Mouse (Mus musculus) forebrain, embryonic 13.5 days (tissue): ENCODE results near the gene 1700025C18Rik. TPM values are rescaled to one million over a fixed set of nuclear protein-coding genes. Genes with fewer than 3 reads are reported as not detected.

Experiments
- ATAC-seq: fragments of 200-750 bp; cut with Nextera tagmentation; 2 replicates; pipeline ENCODE4 v1.8.0; 2017
- H3K27ac ChIP-seq: fragments of 300-500 bp; sonication (generic); 2 replicates; pipeline ENCODE4 v1.5.1; 2015; ENCODE audit warnings: inconsistent platforms, mild to moderate bottlenecking, moderate library complexity
- H3K27me3 ChIP-seq: fragments of 300-500 bp; sonication (generic); 2 replicates; pipeline ENCODE4 v1.6.1; 2015; ENCODE audit warnings: mild to moderate bottlenecking, inconsistent platforms
- H3K36me3 ChIP-seq: fragments of 300-500 bp; sonication (generic); 2 replicates; pipeline ENCODE4 v1.6.1; 2015; ENCODE audit warnings: mild to moderate bottlenecking, inconsistent platforms; ENCODE audit not compliant: poor library complexity, severe bottlenecking
- H3K4me1 ChIP-seq: fragments of 300-500 bp; sonication (generic); 2 replicates; pipeline ENCODE4 v1.6.1; 2015; ENCODE audit warnings: inconsistent platforms
- H3K4me2 ChIP-seq: fragments of 300-500 bp; sonication (generic); 2 replicates; pipeline ENCODE4 v1.6.1; 2015; ENCODE audit warnings: inconsistent platforms, mild to moderate bottlenecking, moderate library complexity
- H3K4me3 ChIP-seq: fragments of 300-500 bp; sonication (generic); 2 replicates; pipeline ENCODE4 v1.5.1; 2015; ENCODE audit warnings: mild to moderate bottlenecking, inconsistent platforms
- H3K9ac ChIP-seq: fragments of 300-500 bp; sonication (generic); 2 replicates; pipeline ENCODE4 v1.6.1; 2015; ENCODE audit warnings: mild to moderate bottlenecking, inconsistent platforms
- H3K9me3 ChIP-seq: fragments of 300-500 bp; sonication (generic); replicated peaks from 2 replicates; pipeline ENCODE4 v1.6.1; 2016; ENCODE audit warnings: inconsistent platforms
- WGBS: fragments of 180-500 bp; shearing (Covaris S2); methylation state at CpG from one replicate; pipeline ENCODE4 v1.1.7; 2015; 5-methylcytosine and 5-hydroxymethylcytosine counted together
- polyA plus RNA-seq: library from polyadenylated mRNA; unstranded; fragments of >200 nt; fragmentation: Nextera tagmentation; extraction: Ambion mirVana; gene quantifications from 2 replicates; pipeline ENCODE4 v1.2.1, GENCODE M21; 2015

Gene 1700025C18Rik
- not detected in 2 replicates for polyA plus RNA-seq

- Histone ChIP-seq H3K27me3 (peaks cover 4% of the 10 kb centered on the region; the same call in 1 of the 2 replicates), H3K36me3 (no peaks in the 10 kb centered on the region), H3K4me2 (no peak within 1 kb of the TSS), H3K9me3 (no peaks in the 10 kb centered on the region), H3K4me3 (no peak within 1 kb of the TSS), H3K4me1 (peaks cover 34% of the 10 kb centered on the region), H3K27ac (no peak within 1 kb of the TSS), H3K9ac (no peak within 1 kb of the TSS)
- 83% methylated on average over 2 of the region's 2 CpGs for WGBS
- ATAC-seq, result no peak
Observed at GRCm38 (mm10) chr2:165090650-165091049, at the start of gene 1700025C18Rik. 1700025C18Rik (minus strand) TSS chr2:165090750.

GRCm38 (mm10) chr2:165136049-165136448, 45.5 kb upstream of the 1700025C18Rik start:
- WGBS, result under 1% methylated on average over 16 of the region's 16 CpGs
- peak; percentile 76 for ATAC-seq
- Histone ChIP-seq H3K4me1 (peaks cover 84% of the 10 kb centered on the region), H3K36me3 (no peaks in the 10 kb centered on the region), H3K4me2 (peak overlapping the region; percentile 30), H3K4me3 (no peak overlapping the region), H3K9me3 (no peaks in the 10 kb centered on the region), H3K9ac (peak overlapping the region; percentile 58), H3K27ac (peak overlapping the region; percentile 95), H3K27me3 (no peaks in the 10 kb centered on the region)

GRCm38 (mm10) chr2:165133566-165133965, 43.0 kb upstream of the 1700025C18Rik start:
- WGBS, result 2% methylated on average over 15 of the region's 15 CpGs
- Histone ChIP-seq H3K9ac (peak overlapping the region; percentile 53), H3K4me2 (peak overlapping the region; percentile 32), H3K4me3 (no peak overlapping the region), H3K4me1 (peaks cover 79% of the 10 kb centered on the region), H3K27me3 (no peaks in the 10 kb centered on the region), H3K9me3 (no peaks in the 10 kb centered on the region), H3K27ac (peak overlapping the region; percentile 95), H3K36me3 (no peaks in the 10 kb centered on the region)
- peak; percentile 41; the same call in 1 of the 2 replicates for ATAC-seq

GRCm38 (mm10) chr2:165131428-165131827, 40.9 kb upstream of the 1700025C18Rik start:
- Histone ChIP-seq H3K9ac (no peak overlapping the region), H3K4me3 (no peak overlapping the region), H3K4me2 (no peak overlapping the region), H3K4me1 (peaks cover 76% of the 10 kb centered on the region), H3K27me3 (no peaks in the 10 kb centered on the region), H3K9me3 (no peaks in the 10 kb centered on the region), H3K27ac (no peak overlapping the region), H3K36me3 (no peaks in the 10 kb centered on the region)
- 32% methylated on average over 12 of the region's 12 CpGs for WGBS
- ATAC-seq, result no peak

- H3K9me3 ChIP-seq, result no peaks in the 10 kb centered on the region
- no peak overlapping the region for H3K27ac ChIP-seq
- no peak overlapping the region for H3K4me3 ChIP-seq
- H3K36me3 ChIP-seq, result no peaks in the 10 kb centered on the region
- H3K27me3 ChIP-seq, result 0 out of 2 replicates have a peak, but pooled peaks cover 4% of the 10 kb centered on the region
- WGBS, result 36% methylated on average over 4 of the region's 4 CpGs
- no peak overlapping the region for H3K4me2 ChIP-seq
- no peak for ATAC-seq
- peaks cover 56% of the 10 kb centered on the region for H3K4me1 ChIP-seq
- no peak overlapping the region for H3K9ac ChIP-seq
Observed at GRCm38 (mm10) chr2:165129189-165129588, 38.6 kb upstream of the 1700025C18Rik start.

- Histone ChIP-seq H3K36me3 (peaks cover 9% of the 10 kb centered on the region; the same call in 1 of the 2 replicates), H3K4me1 (peaks cover 40% of the 10 kb centered on the region), H3K4me3 (no peak overlapping the region), H3K9me3 (no peaks in the 10 kb centered on the region), H3K27ac (peak overlapping the region; percentile 66), H3K4me2 (no peak overlapping the region), H3K9ac (0 out of 2 replicates have a peak overlapping the region, but pooled peaks have one; percentile 21), H3K27me3 (0 out of 2 replicates have a peak, but pooled peaks cover 4% of the 10 kb centered on the region)
- ATAC-seq, result peak; percentile 33; the same call in 1 of the 2 replicates
- 13% methylated on average over 10 of the region's 10 CpGs for WGBS
Observed at GRCm38 (mm10) chr2:165126896-165127562, 36.5 kb upstream of the 1700025C18Rik start.

- no peak overlapping the region for H3K27ac ChIP-seq
Observed at GRCm38 (mm10) chr2:165121206-165121840, 30.8 kb upstream of the 1700025C18Rik start.

GRCm38 (mm10) chr2:165120765-165121164, 30.2 kb upstream of the 1700025C18Rik start:
- no peaks in the 10 kb centered on the region for H3K9me3 ChIP-seq
- peak; percentile 29; the same call in 1 of the 2 replicates for ATAC-seq
- peaks cover 38% of the 10 kb centered on the region for H3K4me1 ChIP-seq
- H3K9ac ChIP-seq, result no peak overlapping the region
- H3K4me3 ChIP-seq, result no peak overlapping the region
- H3K4me2 ChIP-seq, result no peak overlapping the region
- H3K36me3 ChIP-seq, result peaks cover 9% of the 10 kb centered on the region; the same call in 1 of the 2 replicates
- H3K27ac ChIP-seq, result no peak overlapping the region
- H3K27me3 ChIP-seq, result 0 out of 2 replicates have a peak, but pooled peaks cover 11% of the 10 kb centered on the region
- WGBS, result 70% methylated on average over 9 of the region's 9 CpGs

More at GRCm38 (mm10) chr2:165121206-165121840, 30.8 kb upstream of the 1700025C18Rik start:
- Histone ChIP-seq H3K27me3 (0 out of 2 replicates have a peak, but pooled peaks cover 7% of the 10 kb centered on the region), H3K4me3 (no peak overlapping the region), H3K9me3 (no peaks in the 10 kb centered on the region), H3K4me1 (peaks cover 37% of the 10 kb centered on the region), H3K9ac (no peak overlapping the region), H3K36me3 (peaks cover 9% of the 10 kb centered on the region; the same call in 1 of the 2 replicates), H3K4me2 (no peak overlapping the region)
- WGBS, result 29% methylated on average over 10 of the region's 10 CpGs
- ATAC-seq, result peak; percentile 28; the same call in 1 of the 2 replicates

- H3K27me3 ChIP-seq, result peaks cover 58% of the 10 kb centered on the region
- H3K4me3 ChIP-seq, result no peak overlapping the region
- no peak overlapping the region for H3K27ac ChIP-seq
- ATAC-seq, result peak; percentile 33; the same call in 1 of the 2 replicates
- peaks cover 31% of the 10 kb centered on the region; the same call in 1 of the 2 replicates for H3K4me1 ChIP-seq
- no peaks in the 10 kb centered on the region for H3K36me3 ChIP-seq
- WGBS, result 24% methylated on average over 11 of the region's 11 CpGs
- H3K4me2 ChIP-seq, result no peak overlapping the region
- H3K9ac ChIP-seq, result no peak overlapping the region
- H3K9me3 ChIP-seq, result no peaks in the 10 kb centered on the region
Observed at GRCm38 (mm10) chr2:165113733-165114132, 23.2 kb upstream of the 1700025C18Rik start.

- WGBS, result under 1% methylated on average over 54 of the region's 54 CpGs
- peak; percentile 71 for ATAC-seq
- H3K27me3 ChIP-seq, result peaks cover 61% of the 10 kb centered on the region
Observed at GRCm38 (mm10) chr2:165112149-165112548, 21.6 kb upstream of the 1700025C18Rik start.

GRCm38 (mm10) chr2:165106585-165106984, 16.0 kb upstream of the 1700025C18Rik start:
- peaks cover 50% of the 10 kb centered on the region for H3K27me3 ChIP-seq
- 0 out of 2 replicates have a peak overlapping the region, but pooled peaks have one; percentile 18 for H3K9ac ChIP-seq
- WGBS, result 27% methylated on average over 18 of the region's 18 CpGs
- no peaks in the 10 kb centered on the region for H3K9me3 ChIP-seq
- ATAC-seq, result no peak
- no peak overlapping the region; the same call in 1 of the 2 replicates for H3K4me2 ChIP-seq
- H3K27ac ChIP-seq, result no peak overlapping the region
- peaks cover 21% of the 10 kb centered on the region for H3K4me1 ChIP-seq
- no peaks in the 10 kb centered on the region for H3K36me3 ChIP-seq
- H3K4me3 ChIP-seq, result no peak overlapping the region

More at GRCm38 (mm10) chr2:165112149-165112548, 21.6 kb upstream of the 1700025C18Rik start:
- Histone ChIP-seq H3K27ac (no peak overlapping the region), H3K36me3 (no peaks in the 10 kb centered on the region), H3K9ac (peak overlapping the region; percentile 43; the same call in 1 of the 2 replicates), H3K4me1 (peaks cover 29% of the 10 kb centered on the region; the same call in 1 of the 2 replicates), H3K4me2 (peak overlapping the region; percentile 43), H3K4me3 (peak overlapping the region; percentile 21), H3K9me3 (no peaks in the 10 kb centered on the region)
